Mouse (Mus musculus): ENCODE measurements at regions not wholly inside any gene's neighbourhood (a gene's known extent, or its start where the extent isn't known, plus 50 kb on each side); places are given as distances from the start of the nearest gene placed in this dataset.
A peak's percentile ranks its signal among the peaks of the same experiment; 100 is the strongest.

DNA sequence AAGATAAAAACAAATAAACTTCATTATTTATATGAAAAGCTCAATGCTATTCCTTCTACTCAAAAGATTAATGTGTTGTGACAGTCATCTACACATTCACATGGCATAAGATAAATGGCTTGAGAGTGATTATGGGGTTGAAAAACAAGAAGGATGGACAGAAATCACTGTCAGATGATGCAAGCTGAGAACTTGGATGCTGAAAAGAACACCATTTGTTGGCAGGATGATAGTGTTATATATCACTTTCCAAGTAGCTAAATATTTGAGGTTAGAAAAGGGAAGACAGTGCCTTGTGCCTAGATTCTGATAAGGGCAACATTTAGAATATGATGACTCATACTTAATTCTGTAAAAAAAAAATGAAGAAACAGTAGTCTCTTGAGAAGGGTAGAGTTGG lies 817.0 kb downstream of the Phex start:
- no peak for DNase-seq (ENCODE audit: low spot score in 2 of 2)

- peak; percentile 3 to 4 for DNase-seq (ENCODE audit: low spot score in 2 of 2)
Observed at GRCm38 (mm10) chrX:156594735-156595134, 820.4 kb downstream of the Phex start.
